In genomic region chr1:23397623-23398022, GRCm38 (mm10) we compare ENCODE assay signal across 10 mouse cellular contexts. TPM values are rescaled to one million over a fixed set of nuclear protein-coding genes. Genes with fewer than 3 reads are reported as not detected.
DNase-seq lines count a peak whose midpoint lies in the region; ATAC-seq and TF ChIP-seq lines count a peak whose summit lies in the region.
"Had no signal": no experiment of that assay in that cellular context is flagged by ENCODE, and none has a peak within 500 bp of the region (broad histone marks: within the 10 kb centered on the region; RNA-seq: fewer than 3 reads in every experiment).

Gene Ogfrl1 (minus strand): TSS chr1:23397772.

- no peaks in the 10 kb centered on the region for H3K36me3 ChIP-seq in forebrain, embryonic 11.5 days (ENCODE audit: control insufficient read depth, insufficient read depth, low read length)
- H3K36me3 ChIP-seq in forebrain, embryonic 12.5 days (replicated peaks), result no peaks in the 10 kb centered on the region
- no peaks in the 10 kb centered on the region for H3K36me3 ChIP-seq in midbrain, embryonic 14.5 days (ENCODE audit: control insufficient read depth, insufficient read depth, low read length)
- no peaks in the 10 kb centered on the region for H3K36me3 ChIP-seq in midbrain, embryonic 10.5 days

- H3K4me2 ChIP-seq in forebrain, embryonic 11.5 days (ENCODE audit: low read depth, low read length, severe bottlenecking), result no peak within 1 kb of the TSS
- no peak within 1 kb of the TSS for H3K4me2 ChIP-seq in forebrain, embryonic 12.5 days
- no peak within 1 kb of the TSS for H3K4me2 ChIP-seq in midbrain, embryonic 14.5 days (ENCODE audit: low read length)

- no peak for TF ChIP-seq CTCF in olfactory bulb, adult 2 months (IDR thresholded peaks at IDR 0.05; ENCODE audit: insufficient read depth, low read depth, low read length)

- H3K27ac ChIP-seq in forebrain, embryonic 11.5 days (ENCODE audit: low read depth, low read length), result no peak within 1 kb of the TSS
- H3K27ac ChIP-seq in forebrain, embryonic 12.5 days, result no peak within 1 kb of the TSS
- no peak within 1 kb of the TSS for H3K27ac ChIP-seq in midbrain, embryonic 14.5 days (replicated peaks; ENCODE audit: low read depth, low read length)
- no peak within 1 kb of the TSS for H3K27ac ChIP-seq in midbrain, embryonic 10.5 days (replicated peaks)
- H3K27ac ChIP-seq in olfactory bulb, adult 2 months (ENCODE audit: insufficient read depth, low read depth, low read length), result no peak within 1 kb of the TSS

- no peak within 1 kb of the TSS for H3K4me3 ChIP-seq in forebrain, embryonic 11.5 days (ENCODE audit: low read depth, low read length)
- H3K4me3 ChIP-seq in forebrain, embryonic 12.5 days (replicated peaks), result no peak within 1 kb of the TSS
- no peak within 1 kb of the TSS for H3K4me3 ChIP-seq in midbrain, embryonic 14.5 days (replicated peaks; ENCODE audit: low read depth, low read length)
- H3K4me3 ChIP-seq in midbrain, embryonic 10.5 days, result no peak within 1 kb of the TSS
- no peak within 1 kb of the TSS for H3K4me3 ChIP-seq in olfactory bulb, adult 2 months (ENCODE audit: insufficient read depth, low read depth, low read length)

- intact Hi-C loops in left cerebral cortex, postnatal 36 days (cut with DNase I), result no loop called here

- no peak within 1 kb of the TSS for H3K9ac ChIP-seq in forebrain, embryonic 11.5 days (ENCODE audit: low read length)
- H3K9ac ChIP-seq in forebrain, embryonic 12.5 days, result no peak within 1 kb of the TSS
- H3K9ac ChIP-seq in midbrain, embryonic 14.5 days (replicated peaks; ENCODE audit: low read length), result no peak within 1 kb of the TSS

- DNase-seq in forebrain, embryonic 11.5 days (ENCODE audit: low spot score), result no peak
- no peak for DNase-seq in midbrain, embryonic 14.5 days
- DNase-seq in midbrain, embryonic 10.5 days (ENCODE audit: low spot score), result no peak
- no peak for DNase-seq in left cerebral cortex, postnatal 36 days (ENCODE audit: low spot score in 2 of 2)
- no peak for DNase-seq in urinary bladder, postnatal 36 days (ENCODE audit: low spot score in 2 of 2)
- DNase-seq in lung, postnatal 14 days, result no peak
- DNase-seq: lung, postnatal 4 days had no signal

- H3K27me3 ChIP-seq in forebrain, embryonic 11.5 days (ENCODE audit: control insufficient read depth, insufficient read depth, low read length), result no peaks in the 10 kb centered on the region
- H3K27me3 ChIP-seq in forebrain, embryonic 12.5 days, result no peaks in the 10 kb centered on the region
- no peaks in the 10 kb centered on the region for H3K27me3 ChIP-seq in midbrain, embryonic 14.5 days (ENCODE audit: control insufficient read depth, insufficient read depth, low read length)
- H3K27me3 ChIP-seq in midbrain, embryonic 10.5 days (ENCODE audit: low read depth, poor library complexity, severe bottlenecking), result no peaks in the 10 kb centered on the region

- H3K4me1 ChIP-seq in forebrain, embryonic 11.5 days (replicated peaks; ENCODE audit: control insufficient read depth, insufficient read depth, low read length), result no peaks in the 10 kb centered on the region
- H3K4me1 ChIP-seq in forebrain, embryonic 12.5 days, result no peaks in the 10 kb centered on the region
- no peaks in the 10 kb centered on the region for H3K4me1 ChIP-seq in midbrain, embryonic 14.5 days (ENCODE audit: control insufficient read depth, insufficient read depth, low read length)
- H3K4me1 ChIP-seq in midbrain, embryonic 10.5 days, result no peaks in the 10 kb centered on the region
- H3K4me1 ChIP-seq in olfactory bulb, adult 2 months (ENCODE audit: control insufficient read depth, insufficient read depth, low read length), result no peaks in the 10 kb centered on the region

- 93% methylated on average over 4 of the region's 4 CpGs for WGBS in forebrain, embryonic 11.5 days
- WGBS in forebrain, embryonic 12.5 days, result 90% methylated on average over 4 of the region's 4 CpGs
- WGBS in midbrain, embryonic 14.5 days, result 90% methylated on average over 4 of the region's 4 CpGs
- 86% methylated on average over 4 of the region's 4 CpGs for WGBS in midbrain, embryonic 10.5 days
- 86% methylated on average over 4 of the region's 4 CpGs for WGBS in olfactory bulb, adult 2 months

- no peak for ATAC-seq in forebrain, embryonic 11.5 days (replicated peaks; ENCODE audit: low FRiP score)
- ATAC-seq in forebrain, embryonic 12.5 days (ENCODE audit: low FRiP score), result no peak
- ATAC-seq in midbrain, embryonic 14.5 days (ENCODE audit: low FRiP score, low TSS enrichment), result no peak
- ATAC-seq: activated CD4-positive, CD25-positive, alpha-beta regulatory T cell, adult 4 months had no signal

- TF ChIP-seq POLR2A in olfactory bulb, adult 2 months (IDR thresholded peaks at IDR 0.05; ENCODE audit: insufficient read depth, low read depth, low read length), result no peak

- no peaks in the 10 kb centered on the region for H3K9me3 ChIP-seq in forebrain, embryonic 11.5 days (ENCODE audit: control insufficient read depth, low read length)
- H3K9me3 ChIP-seq in forebrain, embryonic 12.5 days, result no peaks in the 10 kb centered on the region
- no peaks in the 10 kb centered on the region for H3K9me3 ChIP-seq in midbrain, embryonic 14.5 days (ENCODE audit: control insufficient read depth, low read length)
- H3K9me3 ChIP-seq in midbrain, embryonic 10.5 days (replicated peaks), result no peaks in the 10 kb centered on the region

RNA-seq across cellular contexts. Expression of gene Ogfrl1, which starts in this region (rescaled TPM):
- polyA plus RNA-seq in forebrain, embryonic 11.5 days (2014; fragmentation: Nextera tagmentation; extraction: Ambion mirVana), result 12.0 and 13.1 TPM in 2 replicates
- polyA plus RNA-seq in forebrain, embryonic 12.5 days (2016; fragmentation: Nextera tagmentation; extraction: Ambion mirVana), result 8.9 and 9.3 TPM in 2 replicates
- polyA plus RNA-seq in midbrain, embryonic 14.5 days (2014; fragmentation: Nextera tagmentation; extraction: Ambion mirVana), result 12.2 and 15.7 TPM in 2 replicates
- 3.4 and 4.2 TPM in 2 replicates for polyA plus RNA-seq in midbrain, embryonic 10.5 days (2016; fragmentation: Nextera tagmentation; extraction: Ambion mirVana)
- total RNA-seq in left cerebral cortex, postnatal 36 days (2021), result 10 to 100 TPM; 82.6 to 86.6 TPM
- not detected in 2 replicates for polyA plus RNA-seq in olfactory bulb, adult 2 months (2012; ENCODE audit: insufficient read depth, insufficient read length, low replicate concordance, missing spikeins)
